ENCODE assay signal across 10 mouse cellular contexts in the genomic region with DNA sequence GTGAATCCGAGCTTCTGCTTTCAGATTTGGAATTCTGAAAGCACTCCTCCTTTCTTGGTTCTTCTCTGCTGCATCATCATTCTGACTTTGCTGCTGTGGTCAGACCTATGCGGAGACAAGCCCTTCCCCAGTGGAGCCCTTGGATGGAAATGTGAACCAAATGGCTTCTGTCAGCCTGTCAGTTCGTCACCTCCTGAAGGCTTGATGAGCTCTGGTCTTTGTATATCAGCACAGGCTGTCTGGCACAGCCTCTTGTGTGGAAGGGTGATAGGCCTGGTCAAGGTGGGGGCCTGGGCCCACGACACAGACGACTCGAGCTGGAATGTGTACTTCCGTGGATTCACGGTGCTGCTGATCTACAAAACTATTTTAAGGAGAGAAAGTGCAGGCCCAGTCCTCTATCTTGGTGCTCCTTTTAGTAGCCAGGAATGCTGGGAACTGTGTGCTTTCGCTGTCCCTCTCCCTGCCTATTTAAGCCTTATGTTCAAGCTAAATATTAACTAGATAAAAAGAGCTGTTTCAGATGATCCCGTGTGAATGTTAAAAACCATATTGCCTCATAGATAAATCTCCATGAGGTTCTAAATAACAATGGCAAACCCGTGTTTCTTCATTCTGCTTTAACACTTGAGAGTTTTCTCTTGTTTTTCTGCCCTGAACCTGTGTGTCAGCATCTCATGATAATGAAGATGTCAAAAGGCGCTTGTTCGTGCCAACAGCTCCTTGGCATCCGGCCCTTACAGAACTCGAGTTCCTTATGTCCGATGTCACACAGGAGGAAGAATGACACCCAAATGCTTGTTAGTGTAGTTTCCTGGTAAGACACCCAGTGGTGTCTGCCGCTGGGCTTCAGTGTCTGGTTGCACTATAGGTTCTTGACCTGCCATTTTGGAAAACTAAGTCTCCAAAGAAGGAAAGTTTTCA. TPM values are rescaled to one million over a fixed set of nuclear protein-coding genes. Genes with fewer than 3 reads are reported as not detected.
DNase-seq lines count a peak whose midpoint lies in the region; ATAC-seq lines count a peak whose summit lies in the region.
"Had no signal": no experiment of that assay in that cellular context is flagged by ENCODE, and none has a peak within 500 bp of the region (broad histone marks: within the 10 kb centered on the region; RNA-seq: fewer than 3 reads in every experiment).

A gene (minus strand): TSS at position 37 of the 924 bp plus-strand sequence.

- peaks cover 11% of the 10 kb centered on the region; the same call in 1 of the 2 replicates for H3K36me3 ChIP-seq in neural tube, embryonic 14.5 days (ENCODE audit: control insufficient read depth, insufficient read depth, low read length)
- H3K36me3 ChIP-seq in stomach, embryonic 16.5 days (ENCODE audit: control insufficient read depth, insufficient read depth, low read length), result peaks cover 3% of the 10 kb centered on the region; the same call in 1 of the 2 replicates
- H3K36me3 ChIP-seq in forebrain, embryonic 16.5 days (ENCODE audit: control insufficient read depth, insufficient read depth), result peaks cover 14% of the 10 kb centered on the region

- no peak within 1 kb of the TSS for H3K9ac ChIP-seq in neural tube, embryonic 14.5 days (replicated peaks; ENCODE audit: low read depth, low read length)
- 0 out of 2 replicates have a peak within 1 kb of the TSS, but pooled peaks have one; percentile 24 for H3K9ac ChIP-seq in stomach, embryonic 16.5 days (ENCODE audit: low read length)
- H3K9ac ChIP-seq in forebrain, embryonic 16.5 days (replicated peaks; ENCODE audit: low read depth, low read length), result no peak within 1 kb of the TSS

- no peak for ATAC-seq in neural tube, embryonic 14.5 days (ENCODE audit: low read depth)
- peak; percentile 42; the same call in 1 of the 2 replicates for ATAC-seq in stomach, embryonic 16.5 days (ENCODE audit: insufficient read depth, low FRiP score)
- no peak for ATAC-seq in forebrain, embryonic 16.5 days
- ATAC-seq: activated CD4-positive, CD25-positive, alpha-beta regulatory T cell, adult 4 months had no signal

- H3K27ac ChIP-seq in neural tube, embryonic 14.5 days (ENCODE audit: low read depth, low read length), result no peak within 1 kb of the TSS
- H3K27ac ChIP-seq in stomach, embryonic 16.5 days (ENCODE audit: low read length), result 0 out of 2 replicates have a peak within 1 kb of the TSS, but pooled peaks have one; percentile 26
- H3K27ac ChIP-seq in forebrain, embryonic 16.5 days (ENCODE audit: low read length), result no peak within 1 kb of the TSS

- no peaks in the 10 kb centered on the region for H3K27me3 ChIP-seq in neural tube, embryonic 14.5 days (ENCODE audit: control insufficient read depth, insufficient read depth, low read length)
- no peaks in the 10 kb centered on the region for H3K27me3 ChIP-seq in stomach, embryonic 16.5 days (ENCODE audit: control insufficient read depth, insufficient read depth, low read length)
- H3K27me3 ChIP-seq in forebrain, embryonic 16.5 days (replicated peaks; ENCODE audit: control insufficient read depth, insufficient read depth, low read length), result no peaks in the 10 kb centered on the region

- H3K9me3 ChIP-seq in neural tube, embryonic 14.5 days (ENCODE audit: control insufficient read depth, low read length), result no peaks in the 10 kb centered on the region
- H3K9me3 ChIP-seq in stomach, embryonic 16.5 days (replicated peaks; ENCODE audit: control insufficient read depth, low read length), result no peaks in the 10 kb centered on the region
- no peaks in the 10 kb centered on the region for H3K9me3 ChIP-seq in forebrain, embryonic 16.5 days (ENCODE audit: control insufficient read depth, low read length)

- H3K4me1 ChIP-seq in neural tube, embryonic 14.5 days (ENCODE audit: control insufficient read depth, insufficient read depth, low read length), result no peaks in the 10 kb centered on the region
- peaks cover 3% of the 10 kb centered on the region; the same call in 1 of the 2 replicates for H3K4me1 ChIP-seq in stomach, embryonic 16.5 days (ENCODE audit: control insufficient read depth, insufficient read depth, low read length)
- peaks cover 37% of the 10 kb centered on the region for H3K4me1 ChIP-seq in forebrain, embryonic 16.5 days (replicated peaks; ENCODE audit: control insufficient read depth, insufficient read depth, low read length)

- H3K4me2 ChIP-seq in neural tube, embryonic 14.5 days (ENCODE audit: low read depth, low read length), result no peak within 1 kb of the TSS
- no peak within 1 kb of the TSS for H3K4me2 ChIP-seq in stomach, embryonic 16.5 days (ENCODE audit: low read depth, low read length)
- H3K4me2 ChIP-seq in forebrain, embryonic 16.5 days (ENCODE audit: low read length), result no peak within 1 kb of the TSS

- peak; percentile 70 to 72 for DNase-seq in cerebellum, postnatal 14 days
- no peak for DNase-seq in cerebellum, adult 9-11 months
- DNase-seq in neural tube, embryonic 10.5 days (ENCODE audit: extremely low spot score, low spot score), result no peak
- DNase-seq in layer of hippocampus, postnatal 14 days (ENCODE audit: low spot score in 2 of 2), result no peak
- DNase-seq in gastrocnemius, postnatal 10 days, result no peak

- WGBS in neural tube, embryonic 14.5 days, result 85% methylated on average over 17 of the region's 17 CpGs
- 48% methylated on average over 17 of the region's 17 CpGs for WGBS in stomach, embryonic 16.5 days
- 70% methylated on average over 17 of the region's 17 CpGs for WGBS in forebrain, embryonic 16.5 days

- H3K4me3 ChIP-seq in neural tube, embryonic 14.5 days (ENCODE audit: low read depth, low read length), result no peak within 1 kb of the TSS
- H3K4me3 ChIP-seq in stomach, embryonic 16.5 days (replicated peaks; ENCODE audit: low read length), result no peak within 1 kb of the TSS
- H3K4me3 ChIP-seq in forebrain, embryonic 16.5 days (replicated peaks; ENCODE audit: low read length), result no peak within 1 kb of the TSS

RNA-seq across cellular contexts. Expression of the gene that starts here (rescaled TPM):
- 12.0 and 13.7 TPM in 2 replicates for polyA plus RNA-seq in neural tube, embryonic 14.5 days (2014; fragmentation: Nextera tagmentation; extraction: Ambion mirVana)
- total RNA-seq in layer of hippocampus, postnatal 14 days (2021), result 10 to 100 TPM; 79.1 to 85.4 TPM
- polyA plus RNA-seq in stomach, embryonic 16.5 days (2015; fragmentation: Nextera tagmentation; extraction: Ambion mirVana), result 2.5 and 4.3 TPM in 2 replicates
- 7.4 and 9.8 TPM in 2 replicates for polyA plus RNA-seq in forebrain, embryonic 16.5 days (2015; fragmentation: Nextera tagmentation; extraction: Ambion mirVana)
- 1 to 10 TPM; 5.2 to 7.3 TPM for total RNA-seq in gastrocnemius, postnatal 10 days (2021)
- total RNA-seq: megakaryocyte progenitor cell, adult 5-6 weeks had no signal

Comparison
In these comparisons a context has a peak if more than half of its experiments do, and no peak if none do; other contexts are left out.
1. RNA of the gene that starts here (total RNA-seq): 79.1 to 85.4 TPM in layer of hippocampus, postnatal 14 days; 5.2 to 7.3 TPM in gastrocnemius, postnatal 10 days; every median in the first group is over 4 times any median in the second.
2. DNase-seq: peak in cerebellum, postnatal 14 days (2 of 2); none in cerebellum, adult 9-11 months (single experiment), neural tube, embryonic 10.5 days (single experiment), layer of hippocampus, postnatal 14 days (0 of 2) and gastrocnemius, postnatal 10 days (single experiment).